ENCODE assay signal across 19 mouse cellular contexts in genomic region chr4:96979876-96980275, GRCm38 (mm10).
"Had no signal": no experiment of that assay in that cellular context is flagged by ENCODE, and none has a peak within 500 bp of the region (broad histone marks: within the 10 kb centered on the region; RNA-seq: fewer than 3 reads in every experiment).

No protein-coding gene starts in this region.

- ATAC-seq: liver, embryonic 12.5 days; midbrain, embryonic 16.5 days had no signal

- H3K27ac ChIP-seq: kidney, postnatal 0 days; layer of hippocampus, adult 2 months; limb, embryonic 10.5 days; limb, embryonic 13.5 days; liver, embryonic 12.5 days; liver, embryonic 15.5 days; midbrain, embryonic 12.5 days; stomach, postnatal 0 days had no signal

- H3K4me1 ChIP-seq: limb, embryonic 10.5 days; limb, embryonic 13.5 days; liver, embryonic 12.5 days; liver, embryonic 15.5 days; midbrain, embryonic 12.5 days had no signal

- H3K4me3 ChIP-seq: layer of hippocampus, adult 2 months; limb, embryonic 10.5 days; limb, embryonic 13.5 days; liver, embryonic 12.5 days; liver, embryonic 15.5 days; midbrain, embryonic 12.5 days; myocyte had no signal

- H3K36me3 ChIP-seq: limb, embryonic 10.5 days; limb, embryonic 13.5 days; liver, embryonic 12.5 days; liver, embryonic 15.5 days; midbrain, embryonic 12.5 days had no signal

- H3K4me2 ChIP-seq: limb, embryonic 13.5 days; liver, embryonic 12.5 days; liver, embryonic 15.5 days; midbrain, embryonic 12.5 days had no signal

- DNase-seq: kidney, adult 2 months; kidney, postnatal 25 days; layer of hippocampus, adult 9-11 months; liver; lung, adult 2 months; lung, postnatal 14 days; thymus, adult 2 months; thymus, postnatal 14 days; thymus, postnatal 4 days had no signal

- H3K9ac ChIP-seq: limb, embryonic 13.5 days; liver, embryonic 12.5 days; liver, embryonic 15.5 days; midbrain, embryonic 12.5 days had no signal

- H3K9me3 ChIP-seq: limb, embryonic 10.5 days; limb, embryonic 13.5 days; liver, embryonic 12.5 days; liver, embryonic 15.5 days; midbrain, embryonic 12.5 days had no signal

- H3K27me3 ChIP-seq: limb, embryonic 13.5 days; liver, embryonic 12.5 days; liver, embryonic 15.5 days; midbrain, embryonic 12.5 days had no signal
